Mouse (Mus musculus) heart, postnatal 0 days (tissue): Measurements from ENCODE around the gene Chil1.

Experiments
- CTCF ChIP-seq: IDR thresholded peaks from 2 replicates; pipeline ENCODE4 v1.5.1; 2016; ENCODE audit warnings: antibody characterized with exemption, control low read depth, low read depth
- EP300 ChIP-seq: IDR thresholded peaks from 2 replicates; pipeline ENCODE4 v1.6.1; 2016; ENCODE audit warnings: antibody characterized with exemption, low read depth

GRCm38 (mm10) chr1:134154655-134155054 lies 27.3 kb upstream of the Chil1 start:
- TF ChIP-seq EP300 (no peak), CTCF (peak; percentile 33)
